Mouse (Mus musculus): ENCODE data around the gene Lpar1.

DNA sequence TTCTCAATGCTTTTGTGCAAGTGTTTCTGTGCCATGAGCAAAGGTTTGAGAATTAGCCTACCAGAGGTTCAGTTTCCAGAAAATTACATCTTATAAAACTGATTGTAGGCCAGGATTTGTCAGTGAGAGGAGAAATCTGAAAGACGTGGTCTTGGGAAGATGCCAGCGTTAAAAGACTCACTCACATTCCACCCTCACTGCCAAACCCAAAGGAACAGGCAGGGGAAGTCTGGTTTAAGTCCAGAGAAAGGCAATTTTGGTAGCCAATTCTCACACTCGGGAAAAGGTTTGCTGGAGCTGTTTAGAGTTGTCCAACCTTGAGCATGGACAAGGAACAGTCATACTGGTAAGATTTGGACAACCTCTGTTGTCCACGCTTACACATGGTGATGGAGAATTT, 136.4 kb downstream of the Lpar1 start:
- TF ChIP-seq GATA1 (IDR thresholded peaks at IDR 0.05; ENCODE audit: low read length) (no peak), TAL1 (IDR thresholded peaks at IDR 0.05; ENCODE audit: low read length) (no peak)

Measured in erythroblast, embryonic 14.5 days (primary cell).